Mouse (Mus musculus): ENCODE measurements around the gene Sugp1. TPM values are rescaled to one million over a fixed set of nuclear protein-coding genes. Genes with fewer than 3 reads are reported as not detected.

Gene Sugp1
- polyA plus RNA-seq, 1 experiment from 2014 or later: 51.9 TPM

- H3K4me1 ChIP-seq: peaks cover 9% of the 10 kb centered on the region
- no peak for DNase-seq (ENCODE audit: low spot score)
- WGBS: 79% methylated on average over 2 of the region's 2 CpGs
- no peak overlapping the region for H3K27ac ChIP-seq (replicated peaks)
- H3K4me3 ChIP-seq: no peak overlapping the region
- peaks cover 56% of the 10 kb centered on the region for H3K36me3 ChIP-seq
- H3K27me3 ChIP-seq (ENCODE audit: low read depth, poor library complexity, severe bottlenecking): peaks cover 18% of the 10 kb centered on the region; the same call in 1 of the 2 replicates
- no peaks in the 10 kb centered on the region for H3K9me3 ChIP-seq (replicated peaks)
Measured at GRCm38 (mm10) chr8:70071836-70072440, 29.3 kb downstream of the Sugp1 start.

GRCm38 (mm10) chr8:70072441-70073069 is 29.9 kb downstream of the Sugp1 start, which contains the start of gene Tm6sf2:
TSS of gene Tm6sf2 (plus strand) at chr8:70072924.
- H3K36me3 ChIP-seq: peaks cover 50% of the 10 kb centered on the region

GRCm38 (mm10) chr8:70073120-70073519 is 30.5 kb downstream of the Sugp1 start:
- Histone ChIP-seq H3K4me1 (peaks cover 9% of the 10 kb centered on the region), H3K27ac (replicated peaks) (no peak overlapping the region), H3K27me3 (ENCODE audit: low read depth, poor library complexity, severe bottlenecking) (peaks cover 18% of the 10 kb centered on the region; the same call in 1 of the 2 replicates), H3K36me3 (peaks cover 44% of the 10 kb centered on the region), H3K4me3 (peak overlapping the region; percentile 27; the same call in 1 of the 2 replicates), H3K9me3 (replicated peaks) (no peaks in the 10 kb centered on the region)
- no peak for DNase-seq (ENCODE audit: low spot score)
- WGBS: 66% methylated on average over 8 of the region's 8 CpGs

More at GRCm38 (mm10) chr8:70072441-70073069, 29.9 kb downstream of the Sugp1 start, which contains the start of gene Tm6sf2:
- peaks cover 18% of the 10 kb centered on the region; the same call in 1 of the 2 replicates for H3K27me3 ChIP-seq (ENCODE audit: low read depth, poor library complexity, severe bottlenecking)
- H3K27ac ChIP-seq (replicated peaks): no peak within 1 kb of the TSS
- 14% methylated on average over 23 of the region's 27 CpGs for WGBS
- peak within 1 kb of the TSS; percentile 27; the same call in 1 of the 2 replicates for H3K4me3 ChIP-seq
- H3K4me1 ChIP-seq: peaks cover 9% of the 10 kb centered on the region
- DNase-seq (ENCODE audit: low spot score): no peak
- no peaks in the 10 kb centered on the region for H3K9me3 ChIP-seq (replicated peaks)

GRCm38 (mm10) chr8:70073682-70074081 is 31.1 kb downstream of the Sugp1 start:
- no peak for DNase-seq (ENCODE audit: low spot score)
- Histone ChIP-seq H3K4me3 (no peak overlapping the region), H3K4me1 (peaks cover 9% of the 10 kb centered on the region), H3K27me3 (ENCODE audit: low read depth, poor library complexity, severe bottlenecking) (peaks cover 18% of the 10 kb centered on the region; the same call in 1 of the 2 replicates), H3K27ac (replicated peaks) (no peak overlapping the region), H3K36me3 (peaks cover 38% of the 10 kb centered on the region), H3K9me3 (replicated peaks) (no peaks in the 10 kb centered on the region)
- 90% methylated on average over 1 of the region's 1 CpGs for WGBS

GRCm38 (mm10) chr8:70081976-70082375 is 39.4 kb downstream of the Sugp1 start:
- peaks cover 23% of the 10 kb centered on the region for H3K4me1 ChIP-seq
- H3K9me3 ChIP-seq (replicated peaks): no peaks in the 10 kb centered on the region
- H3K27me3 ChIP-seq (ENCODE audit: low read depth, poor library complexity, severe bottlenecking): peaks cover 54% of the 10 kb centered on the region
- DNase-seq (ENCODE audit: low spot score): no peak
- H3K4me3 ChIP-seq: no peak overlapping the region
- H3K36me3 ChIP-seq: 0 out of 2 replicates have a peak, but pooled peaks cover 2% of the 10 kb centered on the region
- WGBS: 88% methylated on average over 2 of the region's 2 CpGs
- no peak overlapping the region for H3K27ac ChIP-seq (replicated peaks)

- Histone ChIP-seq H3K9me3 (replicated peaks) (no peaks in the 10 kb centered on the region), H3K4me1 (peaks cover 36% of the 10 kb centered on the region), H3K4me3 (peak within 1 kb of the TSS; percentile 55), H3K27ac (replicated peaks) (no peak within 1 kb of the TSS), H3K36me3 (0 out of 2 replicates have a peak, but pooled peaks cover 2% of the 10 kb centered on the region), H3K27me3 (ENCODE audit: low read depth, poor library complexity, severe bottlenecking) (peaks cover 67% of the 10 kb centered on the region)
- WGBS: under 1% methylated on average over 26 of the region's 26 CpGs
- DNase-seq (ENCODE audit: low spot score): peak; percentile 76
Measured at GRCm38 (mm10) chr8:70083285-70083684, 40.7 kb downstream of the Sugp1 start, which contains the start of gene Hapln4. TSS of gene Hapln4 (plus strand) at chr8:70083457.

- H3K4me3 ChIP-seq: peak overlapping the region; percentile 55
- peaks cover 78% of the 10 kb centered on the region for H3K27me3 ChIP-seq (ENCODE audit: low read depth, poor library complexity, severe bottlenecking)
- no peak overlapping the region for H3K27ac ChIP-seq (replicated peaks)
- H3K4me1 ChIP-seq: peaks cover 44% of the 10 kb centered on the region
- peak; percentile 50 for DNase-seq (ENCODE audit: low spot score)
- 1% methylated on average over 71 of the region's 71 CpGs for WGBS
- no peaks in the 10 kb centered on the region for H3K9me3 ChIP-seq (replicated peaks)
- H3K36me3 ChIP-seq: 0 out of 2 replicates have a peak, but pooled peaks cover 2% of the 10 kb centered on the region
Measured at GRCm38 (mm10) chr8:70084191-70085065, 41.8 kb downstream of the Sugp1 start.

- H3K36me3 ChIP-seq: no peaks in the 10 kb centered on the region
- H3K27ac ChIP-seq (replicated peaks): no peak overlapping the region
- H3K27me3 ChIP-seq (ENCODE audit: low read depth, poor library complexity, severe bottlenecking): peaks cover 94% of the 10 kb centered on the region
- H3K4me1 ChIP-seq: peaks cover 53% of the 10 kb centered on the region
- no peak overlapping the region for H3K4me3 ChIP-seq
- 46% methylated on average over 1 of the region's 1 CpGs for WGBS
- no peak for DNase-seq (ENCODE audit: low spot score)
- no peaks in the 10 kb centered on the region for H3K9me3 ChIP-seq (replicated peaks)
Measured at GRCm38 (mm10) chr8:70086151-70086550, 43.5 kb downstream of the Sugp1 start.

GRCm38 (mm10) chr8:70087237-70087636 is 44.6 kb downstream of the Sugp1 start:
- H3K27me3 ChIP-seq (ENCODE audit: low read depth, poor library complexity, severe bottlenecking): peaks cover 93% of the 10 kb centered on the region
- H3K9me3 ChIP-seq (replicated peaks): no peaks in the 10 kb centered on the region
- H3K4me3 ChIP-seq: 0 out of 2 replicates have a peak overlapping the region, but pooled peaks have one; percentile 59
- no peak overlapping the region for H3K27ac ChIP-seq (replicated peaks)
- peaks cover 53% of the 10 kb centered on the region for H3K4me1 ChIP-seq
- H3K36me3 ChIP-seq: no peaks in the 10 kb centered on the region
- peak; percentile 16 for DNase-seq (ENCODE audit: low spot score)
- WGBS: 6% methylated on average over 7 of the region's 7 CpGs

GRCm38 (mm10) chr8:70087836-70088650 is 45.4 kb downstream of the Sugp1 start:
- 4% methylated on average over 56 of the region's 56 CpGs for WGBS
- DNase-seq (ENCODE audit: low spot score): peak; percentile 77
- H3K4me1 ChIP-seq: peaks cover 52% of the 10 kb centered on the region
- no peaks in the 10 kb centered on the region for H3K36me3 ChIP-seq
- H3K27ac ChIP-seq (replicated peaks): peak overlapping the region; percentile 28; the same call in 1 of the 2 replicates
- peak overlapping the region; percentile 59 for H3K4me3 ChIP-seq
- no peaks in the 10 kb centered on the region for H3K9me3 ChIP-seq (replicated peaks)
- H3K27me3 ChIP-seq (ENCODE audit: low read depth, poor library complexity, severe bottlenecking): peaks cover 86% of the 10 kb centered on the region

GRCm38 (mm10) chr8:70089296-70089960 is 46.8 kb downstream of the Sugp1 start:
- WGBS: 51% methylated on average over 9 of the region's 9 CpGs
- Histone ChIP-seq H3K27me3 (ENCODE audit: low read depth, poor library complexity, severe bottlenecking) (peaks cover 72% of the 10 kb centered on the region), H3K36me3 (no peaks in the 10 kb centered on the region), H3K4me1 (peaks cover 38% of the 10 kb centered on the region), H3K4me3 (peak overlapping the region; percentile 4; the same call in 1 of the 2 replicates), H3K27ac (replicated peaks) (no peak overlapping the region), H3K9me3 (replicated peaks) (no peaks in the 10 kb centered on the region)
- peak; percentile 37 for DNase-seq (ENCODE audit: low spot score)
